Mouse (Mus musculus) adrenal gland, postnatal 25 days (tissue): ENCODE data around the gene Megf6. TPM values are rescaled to one million over a fixed set of nuclear protein-coding genes. Genes with fewer than 3 reads are reported as not detected.
A peak's percentile ranks its signal among the peaks of the same experiment; 100 is the strongest.

Experiments used
- DNase-seq: peaks from one replicate; pipeline ENCODE4 v3.0.0; 2021; ENCODE audit warnings: mixed read lengths
- total RNA-seq: library from RNA; stranded (reverse); gene quantifications from 2 replicates; pipeline ENCODE4 v1.2.3, GENCODE M21; 2021

Gene Megf6
- total RNA-seq, 1 experiment from 2014 or later = 2.2 TPM

- no peak for DNase-seq
Measured at GRCm38 (mm10) chr4:154252537-154253255, 82.2 kb downstream of the Megf6 start.

- DNase-seq = no peak
Measured at GRCm38 (mm10) chr4:154260755-154261154, 90.2 kb downstream of the Megf6 start.

- DNase-seq = no peak
Measured at GRCm38 (mm10) chr4:154262071-154262470, 91.5 kb downstream of the Megf6 start.

GRCm38 (mm10) chr4:154267511-154267910 is 97.0 kb downstream of the Megf6 start:
- no peak for DNase-seq

- no peak for DNase-seq
Measured at GRCm38 (mm10) chr4:154269520-154269919, 99.0 kb downstream of the Megf6 start.

GRCm38 (mm10) chr4:154273000-154273399 is 102.5 kb downstream of the Megf6 start:
- no peak for DNase-seq

- no peak for DNase-seq
Measured at GRCm38 (mm10) chr4:154279481-154279880, 109.0 kb downstream of the Megf6 start.

- no peak for DNase-seq
Measured at GRCm38 (mm10) chr4:154283671-154284070, 113.1 kb downstream of the Megf6 start.

- no peak for DNase-seq
Measured at GRCm38 (mm10) chr4:154293735-154294201, 123.2 kb downstream of the Megf6 start.

GRCm38 (mm10) chr4:154294262-154294731 is 123.8 kb downstream of the Megf6 start:
- no peak for DNase-seq

- no peak for DNase-seq
Measured at GRCm38 (mm10) chr4:154297761-154298160, 127.2 kb downstream of the Megf6 start.

- no peak for DNase-seq
Measured at GRCm38 (mm10) chr4:154299541-154300271, 129.2 kb downstream of the Megf6 start.

- peak; percentile 27 for DNase-seq
Measured at GRCm38 (mm10) chr4:154301466-154301881, 130.9 kb downstream of the Megf6 start, which contains the start of gene Arhgef16. Gene Arhgef16 (minus strand): TSS chr4:154301676.

GRCm38 (mm10) chr4:154309131-154309530 is 138.6 kb downstream of the Megf6 start:
- no peak for DNase-seq

- no peak for DNase-seq
Measured at GRCm38 (mm10) chr4:154310576-154311262, 140.2 kb downstream of the Megf6 start.

GRCm38 (mm10) chr4:154312143-154312812 is 141.7 kb downstream of the Megf6 start:
- DNase-seq = no peak

- no peak for DNase-seq
Measured at GRCm38 (mm10) chr4:154312935-154313621, 142.5 kb downstream of the Megf6 start.

GRCm38 (mm10) chr4:154313622-154313967 is 143.1 kb downstream of the Megf6 start:
- DNase-seq = no peak
